ENCODE assay signal across 8 mouse cellular contexts in genomic region chr10:26695212-26695933, GRCm38 (mm10). TPM values are rescaled to one million over a fixed set of nuclear protein-coding genes. Genes with fewer than 3 reads are reported as not detected.
DNase-seq lines count a peak whose midpoint lies in the region; ATAC-seq lines count a peak whose summit lies in the region.

No protein-coding gene starts in this region.

- peak overlapping the region; percentile 66 for H3K9ac ChIP-seq in forebrain, embryonic 15.5 days (replicated peaks)
- H3K9ac ChIP-seq in liver, embryonic 15.5 days = no peak overlapping the region; the same call in 1 of the 2 replicates

- WGBS in forebrain, embryonic 15.5 days = 3% methylated on average over 25 of the region's 25 CpGs
- 3% methylated on average over 25 of the region's 25 CpGs for WGBS in liver, embryonic 15.5 days (ENCODE audit: insufficient replicate concordance)

- H3K4me3 ChIP-seq in forebrain, embryonic 15.5 days = peak overlapping the region; percentile 50
- peak overlapping the region; percentile 20 for H3K4me3 ChIP-seq in liver, embryonic 15.5 days (replicated peaks)

- H3K4me1 ChIP-seq in forebrain, embryonic 15.5 days = peaks cover 12% of the 10 kb centered on the region; the same call in 1 of the 2 replicates
- H3K4me1 ChIP-seq in liver, embryonic 15.5 days (replicated peaks) = no peaks in the 10 kb centered on the region

- H3K27ac ChIP-seq in forebrain, embryonic 15.5 days (replicated peaks) = peak overlapping the region; percentile 82
- H3K27ac ChIP-seq in liver, embryonic 15.5 days (replicated peaks) = no peak overlapping the region

- peak; percentile 96 for ATAC-seq in forebrain, embryonic 15.5 days (replicated peaks)
- ATAC-seq in liver, embryonic 15.5 days (ENCODE audit: insufficient read depth) = no peak

- peak overlapping the region; percentile 76 for H3K4me2 ChIP-seq in forebrain, embryonic 15.5 days (replicated peaks)
- H3K4me2 ChIP-seq in liver, embryonic 15.5 days = peak overlapping the region; percentile 55

- peak; percentile 51 to 66 for DNase-seq in cerebellum, postnatal 10 days
- DNase-seq in cerebellum, postnatal 36 days = no peak
- DNase-seq in ES-CJ7 (ENCODE audit: low read depth, low spot score) = peak; percentile 59
- peak; percentile 29 to 41 for DNase-seq in kidney, postnatal 4 days
- DNase-seq in right cerebral cortex, adult 2 months (ENCODE audit: low spot score in 2 of 2) = peak; percentile 67 to 70
- DNase-seq in c-Kit-positive CD71-positive TER-119-positive erythroid progenitor cells, embryonic 14.5 days (ENCODE audit: low spot score) = no peak

- no peaks in the 10 kb centered on the region for H3K36me3 ChIP-seq in forebrain, embryonic 15.5 days
- no peaks in the 10 kb centered on the region for H3K36me3 ChIP-seq in liver, embryonic 15.5 days (replicated peaks)

- H3K27me3 ChIP-seq in forebrain, embryonic 15.5 days = no peaks in the 10 kb centered on the region
- H3K27me3 ChIP-seq in liver, embryonic 15.5 days = peaks cover 7% of the 10 kb centered on the region; the same call in 1 of the 2 replicates

- no peaks in the 10 kb centered on the region for H3K9me3 ChIP-seq in forebrain, embryonic 15.5 days
- no peaks in the 10 kb centered on the region for H3K9me3 ChIP-seq in liver, embryonic 15.5 days (replicated peaks)

RNA-seq across cellular contexts. Expression of gene Arhgap18, which starts 57.8 kb away (rescaled TPM):
- 14.1 and 14.4 TPM in 2 replicates for polyA plus RNA-seq in forebrain, embryonic 15.5 days (2015; fragmentation: Nextera tagmentation; extraction: Ambion mirVana)
- polyA plus RNA-seq in liver, embryonic 15.5 days (2015; fragmentation: Nextera tagmentation; extraction: Ambion mirVana) = 7.2 and 7.9 TPM in 2 replicates

Comparison
In these comparisons a context has a peak if more than half of its experiments do, and no peak if none do; other contexts are left out.
1. DNase-seq: peak in cerebellum, postnatal 10 days (2 of 2), ES-CJ7 (single experiment), kidney, postnatal 4 days (2 of 2) and right cerebral cortex, adult 2 months (2 of 2); none in cerebellum, postnatal 36 days (0 of 2) and c-Kit-positive CD71-positive TER-119-positive erythroid progenitor cells, embryonic 14.5 days (single experiment).